Mouse (Mus musculus) right cerebral cortex, adult 2 months (tissue): ENCODE data around the gene Homer1.

Source experiments
- DNase-seq, 2 experiments: peaks; one replicate each; pipeline ENCODE4 v3.0.0; 2021 to 2022; ENCODE audit warnings: low spot score in 2 of 2

Homer1 gene

DNA sequence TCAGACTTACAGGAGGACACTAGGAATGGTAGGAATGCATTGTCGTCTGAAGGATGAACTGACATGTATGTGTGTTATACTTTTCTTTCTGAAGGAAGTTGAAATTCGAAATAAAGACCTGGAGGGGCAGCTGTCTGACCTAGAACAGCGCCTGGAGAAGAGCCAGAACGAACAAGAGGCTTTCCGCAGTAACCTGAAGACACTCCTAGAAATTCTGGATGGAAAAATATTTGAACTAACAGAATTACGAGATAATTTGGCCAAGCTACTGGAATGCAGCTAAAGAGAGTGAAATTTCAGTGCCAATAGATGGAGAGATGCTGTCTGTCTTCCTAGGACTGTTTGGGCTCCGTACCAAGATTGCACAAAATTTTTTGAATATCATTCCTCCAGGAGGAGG lies 102.5 kb downstream of the Homer1 start:
- no peak for DNase-seq

DNA sequence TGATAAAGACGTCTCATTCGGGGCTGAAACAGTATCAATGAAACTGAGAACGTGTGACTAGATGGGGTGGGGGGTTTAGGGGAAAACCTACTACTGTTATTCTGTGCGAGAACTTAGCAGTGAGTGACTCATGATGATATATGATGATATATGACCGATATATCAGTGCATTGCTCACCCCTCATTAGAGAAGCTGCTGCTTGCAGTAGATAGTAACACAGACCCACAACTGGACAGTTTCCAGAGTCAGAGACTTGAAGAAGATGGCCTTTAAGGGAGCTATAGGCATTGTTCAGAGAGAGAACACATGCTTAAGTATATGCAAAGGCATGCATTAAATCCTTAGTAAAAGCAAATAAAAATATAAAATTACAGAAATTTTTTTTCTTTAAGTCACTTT lies 107.4 kb downstream of the Homer1 start:
- no peak for DNase-seq

DNA sequence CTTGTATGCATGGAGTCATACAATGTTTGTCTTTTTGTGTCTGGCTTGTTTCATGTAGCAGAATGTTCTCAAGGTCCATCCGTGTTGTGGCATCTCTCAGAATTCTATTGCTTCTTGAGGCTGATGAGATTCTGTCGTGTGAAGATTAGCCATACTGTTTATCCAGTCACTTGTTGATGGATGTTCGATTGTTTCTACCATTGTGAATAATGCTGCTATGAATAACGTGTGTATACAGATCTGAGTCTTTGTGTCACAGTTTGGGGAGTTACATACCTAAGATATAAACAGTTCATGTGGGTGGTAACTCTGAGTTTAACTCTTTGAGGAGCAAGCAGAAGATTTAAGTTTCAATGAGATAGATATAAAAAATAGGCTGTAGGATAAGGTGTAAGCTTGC lies 110.9 kb downstream of the Homer1 start:
- no peak for DNase-seq

DNA sequence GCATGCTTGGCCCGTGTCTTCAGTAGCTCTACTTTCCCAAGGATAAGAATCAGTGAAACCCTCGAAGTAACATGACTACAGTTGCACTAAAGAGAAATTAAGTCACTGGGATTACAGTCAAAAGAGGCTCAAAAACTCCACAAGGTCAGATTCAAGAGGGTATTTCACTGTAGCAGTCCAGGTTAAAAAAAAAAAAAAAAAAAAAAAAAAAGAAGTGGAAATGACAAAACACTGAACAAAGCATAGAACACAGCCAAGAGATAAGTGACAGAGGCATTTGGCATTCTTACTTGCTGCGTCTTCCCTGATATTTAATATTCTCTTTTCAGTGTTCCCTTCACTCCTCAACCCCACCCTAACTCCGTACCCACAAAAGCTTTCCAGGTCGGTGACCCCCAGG lies 115.6 kb downstream of the Homer1 start:
- DNase-seq, result no peak

DNA sequence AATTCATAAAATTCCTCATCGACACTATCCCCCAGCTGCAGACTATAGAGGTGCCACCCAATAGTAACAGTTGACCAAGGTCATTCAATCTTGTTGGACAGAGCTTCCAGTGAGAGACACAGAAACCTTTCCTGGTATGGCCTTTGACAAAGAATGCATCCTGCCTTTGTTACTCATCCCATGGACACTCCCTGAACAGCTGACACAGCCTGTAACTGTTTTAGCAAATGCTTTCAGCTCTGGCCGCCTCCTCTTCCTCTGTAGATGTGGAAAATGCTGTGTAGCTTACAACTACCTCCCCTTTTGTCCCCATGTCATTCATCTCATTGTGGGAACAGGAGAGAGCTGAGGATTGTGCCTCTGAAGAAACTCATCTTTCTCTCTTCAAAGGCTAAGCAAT lies 118.9 kb downstream of the Homer1 start:
- DNase-seq, result no peak

DNA sequence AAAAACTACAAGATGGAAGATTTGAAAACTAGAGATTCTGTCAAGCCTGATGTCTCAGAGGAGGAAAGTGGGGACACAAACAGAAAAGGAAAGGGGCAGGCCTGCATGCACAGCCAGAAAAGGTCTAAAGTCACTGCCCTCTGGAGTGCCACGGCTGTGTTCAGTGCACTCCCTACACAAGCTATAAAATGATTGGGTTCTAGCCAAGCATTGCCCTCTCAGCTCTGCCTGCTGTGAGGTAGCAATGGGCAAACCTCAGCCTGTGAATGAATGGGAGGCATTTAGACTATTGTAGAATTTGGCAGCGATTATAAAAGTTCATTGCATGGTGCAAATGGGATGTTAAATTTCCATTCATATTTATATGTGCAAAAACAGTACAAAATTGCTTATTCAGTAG lies 120.3 kb downstream of the Homer1 start:
- no peak for DNase-seq

DNA sequence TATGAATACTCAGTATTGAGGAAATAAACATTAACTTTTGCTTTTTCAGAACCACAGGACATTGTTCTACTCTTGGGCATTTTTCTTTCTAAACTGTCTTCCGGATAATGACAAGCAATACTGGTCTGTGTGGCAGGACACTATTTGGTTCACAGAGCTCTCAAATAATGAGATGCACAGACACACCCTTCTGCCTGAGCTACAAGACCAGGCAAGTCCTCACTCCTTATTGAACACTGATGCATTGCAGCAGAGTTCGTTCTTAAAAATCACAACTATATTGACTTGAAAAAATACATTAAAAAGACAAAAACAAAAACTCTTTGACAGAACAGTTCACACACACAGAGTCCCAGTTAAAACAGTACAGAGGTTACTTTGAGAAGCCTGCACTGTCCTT lies 123.8 kb downstream of the Homer1 start:
- DNase-seq, result no peak

DNA sequence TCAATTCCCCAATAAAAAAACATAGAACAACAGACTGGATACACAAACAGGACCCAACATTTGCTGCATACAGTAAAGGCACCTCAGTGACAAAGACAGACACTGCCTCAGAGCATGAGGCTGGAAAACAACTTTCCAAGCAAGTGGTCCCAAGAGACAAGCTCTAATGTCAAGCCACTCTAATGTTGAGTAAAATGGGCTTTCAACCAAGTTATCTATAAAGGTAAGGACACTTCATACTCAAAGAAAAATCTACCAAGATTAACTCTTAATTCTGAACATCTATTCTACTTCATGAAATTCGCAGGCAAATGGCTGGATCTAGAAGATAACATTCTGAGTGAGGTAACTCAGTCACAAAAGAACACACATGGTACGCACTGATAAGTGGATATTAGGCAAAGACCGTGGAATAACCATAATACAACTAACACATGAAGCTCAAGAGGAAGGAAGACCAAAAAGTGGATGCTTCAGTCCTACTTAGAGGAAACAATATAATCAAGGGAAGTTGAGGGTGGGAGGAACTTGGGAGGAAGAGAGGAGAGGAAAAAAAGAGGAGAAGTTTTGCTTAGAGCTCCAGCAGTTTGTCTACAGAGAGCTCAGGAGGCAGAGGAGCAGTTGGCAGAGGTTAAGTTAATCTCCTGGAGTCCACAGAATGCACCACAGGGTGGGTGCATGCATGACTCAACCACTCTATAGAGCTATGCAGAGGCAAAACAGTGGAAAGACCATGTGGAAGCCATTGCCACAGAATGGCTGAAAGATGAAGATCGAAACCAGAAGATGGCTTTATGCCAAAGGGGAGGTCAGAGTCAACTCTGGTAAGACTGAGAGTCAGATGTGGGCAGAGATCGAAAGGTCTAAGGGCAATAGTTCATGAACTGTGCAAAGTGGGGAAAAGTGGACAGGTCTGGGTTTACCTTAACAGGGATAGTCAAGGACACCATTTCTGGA lies 128.8 kb downstream of the Homer1 start:
- no peak for DNase-seq

DNA sequence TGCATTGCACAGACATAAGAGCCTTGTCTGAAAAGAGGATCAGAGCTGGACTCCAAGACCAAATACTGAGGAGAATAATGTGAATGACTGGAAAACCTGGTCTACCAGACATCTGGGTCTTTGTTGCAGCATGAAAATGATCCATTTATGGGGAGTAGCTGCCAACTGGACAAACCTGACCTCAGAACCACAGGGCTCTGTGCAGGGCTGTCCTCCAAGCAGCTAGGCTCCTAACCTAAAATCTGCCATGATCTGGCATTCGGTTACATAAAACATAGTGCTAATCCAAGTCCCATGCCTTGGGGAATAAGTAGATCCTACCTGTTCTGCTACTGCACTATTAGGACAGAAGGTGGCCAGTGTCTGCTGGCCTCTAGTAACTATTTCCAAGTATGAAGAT lies 129.8 kb downstream of the Homer1 start:
- no peak for DNase-seq

DNA sequence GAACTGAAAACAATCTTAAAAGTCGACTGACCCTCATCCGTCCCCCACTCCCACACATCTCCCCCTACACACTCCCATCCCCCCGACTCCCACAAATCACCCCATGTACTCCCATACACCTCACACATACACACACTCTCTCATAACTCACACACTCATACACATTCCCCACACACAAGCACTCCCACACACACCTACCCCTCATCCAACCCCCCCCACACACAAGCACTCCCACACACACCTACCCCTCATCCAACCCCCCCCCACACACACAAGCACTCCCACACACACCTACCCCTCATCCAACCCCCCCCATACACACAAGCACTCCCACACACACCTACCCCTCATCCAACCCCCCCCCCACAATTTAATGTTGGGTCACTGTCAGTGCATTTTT lies 140.7 kb downstream of the Homer1 start:
- DNase-seq, result no peak

DNA sequence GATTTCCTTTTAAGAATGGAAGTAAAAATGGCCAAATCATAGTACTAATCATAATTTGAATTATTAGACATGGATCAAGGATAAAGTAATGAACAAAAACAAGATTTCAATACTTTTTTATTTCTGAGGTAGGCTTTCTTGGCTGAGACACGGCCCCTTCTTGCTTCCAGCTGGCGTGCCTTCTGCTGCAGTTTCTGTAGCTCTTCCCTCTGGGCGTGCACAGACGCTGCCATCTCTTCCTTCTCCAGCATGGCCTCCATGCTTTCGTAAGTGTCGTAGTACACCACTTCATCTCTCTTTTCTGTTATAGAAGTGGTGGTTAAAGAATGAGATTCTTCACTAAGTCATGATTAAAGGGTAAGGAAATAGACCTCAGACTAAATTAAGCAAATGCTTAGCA lies 153.8 kb downstream of the Homer1 start:
- DNase-seq, result no peak
